Mouse (Mus musculus) neural tube, embryonic 11.5 days (tissue): ENCODE data around the gene 1700092M07Rik. TPM values are rescaled to one million over a fixed set of nuclear protein-coding genes. Genes with fewer than 3 reads are reported as not detected.
"Not testable (repeated sequence)": the region's sequence is repeated elsewhere in the genome, so short reads cannot be mapped to it uniquely, and the experiment has no call there.

Experiments used
- ATAC-seq: fragments of 200-750 bp; cut with Nextera tagmentation; 2 replicates; pipeline ENCODE4 v1.8.0; 2017; ENCODE audit warnings: moderate number of reproducible peaks, mild to moderate bottlenecking, moderate TSS enrichment, moderate library complexity; ENCODE audit not compliant: insufficient read depth, low FRiP score, low TSS enrichment
- DNase-seq: peaks from one replicate; pipeline ENCODE4 v3.0.0-alpha.2; 2015; ENCODE audit warnings: low spot score
- H3K27ac ChIP-seq: fragments of 300-500 bp; sonication (generic); 2 replicates; pipeline ENCODE4 v1.5.1; 2014; ENCODE audit warnings: low read depth, mild to moderate bottlenecking, low read length
- H3K27me3 ChIP-seq: fragments of 300-500 bp; sonication (generic); 2 replicates; pipeline ENCODE4 v1.6.1; 2014; ENCODE audit warnings: mild to moderate bottlenecking, low read length, mixed read lengths; ENCODE audit not compliant: control insufficient read depth, insufficient read depth
- H3K36me3 ChIP-seq: fragments of 300-500 bp; sonication (generic); 2 replicates; pipeline ENCODE4 v1.6.1; 2014; ENCODE audit warnings: mild to moderate bottlenecking, low read length, moderate library complexity, mixed read lengths; ENCODE audit not compliant: control insufficient read depth, insufficient read depth
- H3K4me1 ChIP-seq: fragments of 300-500 bp; sonication (generic); 2 replicates; pipeline ENCODE4 v1.6.1; 2014; ENCODE audit warnings: low read length, mixed read lengths; ENCODE audit not compliant: control insufficient read depth, insufficient read depth
- H3K4me2 ChIP-seq: fragments of 300-500 bp; sonication (generic); 2 replicates; pipeline ENCODE4 v1.6.1; 2014; ENCODE audit warnings: low read depth, mild to moderate bottlenecking, moderate library complexity
- H3K4me3 ChIP-seq: fragments of 300-500 bp; sonication (generic); 2 replicates; pipeline ENCODE4 v1.5.1; 2014; ENCODE audit warnings: low read depth, low read length
- H3K9ac ChIP-seq: fragments of 300-500 bp; sonication (generic); 2 replicates; pipeline ENCODE4 v1.6.1; 2014; ENCODE audit warnings: mild to moderate bottlenecking, low read length
- H3K9me3 ChIP-seq: fragments of 300-500 bp; sonication (generic); 2 replicates; pipeline ENCODE4 v1.6.1; 2016; ENCODE audit warnings: low read length; ENCODE audit not compliant: control insufficient read depth
- WGBS: fragments of 180-500 bp; shearing (Covaris S2); extraction: QIAGEN DNeasy Blood & Tissue Kit; methylation state at CpG from one replicate; pipeline ENCODE4 v1.1.7; 2014; 5-methylcytosine and 5-hydroxymethylcytosine counted together
- polyA plus RNA-seq: library from polyadenylated mRNA; unstranded; fragments of >200 nt; fragmentation: Nextera tagmentation; extraction: Ambion mirVana; gene quantifications from 2 replicates; pipeline ENCODE4 v1.2.1, GENCODE M21; 2014

1700092M07Rik gene
- polyA plus RNA-seq, 1 experiment from 2014 or later = 2.1 TPM

DNA sequence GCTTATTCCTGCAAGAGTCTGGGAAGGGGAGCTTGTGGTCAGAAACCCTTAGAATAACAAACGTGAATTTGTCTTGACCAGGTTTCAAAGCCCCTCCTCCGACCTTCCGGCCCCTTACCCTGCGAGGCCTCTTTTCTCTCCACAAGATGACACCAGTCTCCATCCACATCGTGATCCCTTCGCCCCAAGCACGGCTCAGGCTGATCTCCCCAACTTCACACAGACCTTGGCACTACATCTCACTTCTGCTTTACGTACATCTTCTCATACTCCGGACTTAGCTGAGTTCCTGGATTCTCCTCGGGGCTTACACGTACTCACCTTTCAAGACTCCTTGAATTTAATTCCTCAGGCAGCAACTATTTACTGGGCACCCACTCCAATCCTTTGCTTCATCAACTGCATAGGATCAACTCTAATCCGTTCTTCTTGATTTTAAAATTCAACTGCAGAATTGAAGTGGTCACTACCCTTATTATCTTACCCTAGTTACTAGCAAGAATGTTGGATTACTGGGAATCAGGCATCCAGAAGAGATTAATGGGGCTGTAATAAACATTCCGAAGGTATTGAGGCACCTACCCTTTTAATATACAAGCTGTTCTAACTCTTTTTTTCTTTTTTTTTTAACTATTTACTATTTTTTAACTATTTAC is 26.4 kb upstream of the 1700092M07Rik start:
- Histone ChIP-seq H3K4me3 (peak overlapping the region; percentile 91), H3K9me3 (no peaks in the 10 kb centered on the region), H3K27ac (peak overlapping the region; percentile 88; the same call in 1 of the 2 replicates), H3K9ac (peak overlapping the region; percentile 94), H3K36me3 (peaks cover 6% of the 10 kb centered on the region; the same call in 1 of the 2 replicates), H3K27me3 (no peaks in the 10 kb centered on the region), H3K4me1 (peaks cover 15% of the 10 kb centered on the region), H3K4me2 (peak overlapping the region; percentile 74)
- WGBS = 7% methylated on average over 13 of the region's 13 CpGs
- ATAC-seq (peak; percentile 33; the same call in 1 of the 2 replicates), DNase-seq (no peak)

GRCm38 (mm10) chr19:8714653-8715481 is 25.7 kb upstream of the 1700092M07Rik start:
- Histone ChIP-seq H3K27me3 (no peaks in the 10 kb centered on the region), H3K9me3 (no peaks in the 10 kb centered on the region), H3K4me2 (no peak overlapping the region), H3K4me1 (peaks cover 15% of the 10 kb centered on the region), H3K9ac (no peak overlapping the region), H3K4me3 (no peak overlapping the region), H3K27ac (no peak overlapping the region), H3K36me3 (0 out of 2 replicates have a peak, but pooled peaks cover 2% of the 10 kb centered on the region)
- DNase-seq = no peak
- no peak for ATAC-seq
- 80% methylated on average over 10 of the region's 10 CpGs for WGBS

- Histone ChIP-seq H3K27ac (no peak overlapping the region), H3K27me3 (no peaks in the 10 kb centered on the region), H3K4me1 (peaks cover 15% of the 10 kb centered on the region), H3K4me2 (no peak overlapping the region), H3K9ac (no peak overlapping the region), H3K9me3 (no peaks in the 10 kb centered on the region), H3K4me3 (no peak overlapping the region), H3K36me3 (0 out of 2 replicates have a peak, but pooled peaks cover 2% of the 10 kb centered on the region)
- WGBS = 57% methylated on average over 10 of the region's 10 CpGs
- DNase-seq (no peak), ATAC-seq (no peak)
Observed at GRCm38 (mm10) chr19:8715868-8716766, 24.4 kb upstream of the 1700092M07Rik start.

GRCm38 (mm10) chr19:8716767-8717475 is 23.6 kb upstream of the 1700092M07Rik start:
- DNase-seq (no peak), ATAC-seq (no peak)
- 69% methylated on average over 8 of the region's 10 CpGs for WGBS
- Histone ChIP-seq H3K4me3 (no peak overlapping the region), H3K27me3 (no peaks in the 10 kb centered on the region), H3K36me3 (no peaks in the 10 kb centered on the region), H3K4me2 (no peak overlapping the region), H3K27ac (no peak overlapping the region), H3K4me1 (peaks cover 10% of the 10 kb centered on the region), H3K9me3 (no peaks in the 10 kb centered on the region), H3K9ac (no peak overlapping the region)

DNA sequence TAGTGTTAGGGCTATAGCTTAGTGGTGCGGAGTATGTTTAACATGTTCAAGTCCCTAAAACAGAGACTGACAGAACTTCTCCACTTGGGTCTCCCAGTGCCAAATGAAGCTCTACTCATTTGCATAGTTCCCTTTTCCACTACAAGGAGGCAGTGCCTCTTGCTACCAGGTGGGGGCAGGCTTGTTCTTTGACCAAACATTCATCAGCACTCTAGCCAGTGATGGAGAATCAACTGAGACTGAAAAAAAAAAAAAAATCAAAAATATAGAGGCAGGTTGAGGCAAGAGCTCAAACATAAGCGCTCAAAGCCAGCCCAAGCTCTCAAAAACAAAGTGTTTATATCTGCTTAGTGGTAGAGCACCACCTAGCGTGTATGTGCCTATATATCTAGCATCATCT is 22.2 kb upstream of the 1700092M07Rik start:
- peaks cover 12% of the 10 kb centered on the region; the same call in 1 of the 2 replicates for H3K4me1 ChIP-seq
- no peak overlapping the region for H3K4me2 ChIP-seq
- H3K27ac ChIP-seq = no peak overlapping the region
- H3K27me3 ChIP-seq = no peaks in the 10 kb centered on the region
- 79% methylated on average over 3 of the region's 3 CpGs for WGBS
- ATAC-seq (no peak), DNase-seq (peak; percentile 42)
- H3K9ac ChIP-seq = no peak overlapping the region
- no peaks in the 10 kb centered on the region for H3K9me3 ChIP-seq
- H3K4me3 ChIP-seq = no peak overlapping the region
- no peaks in the 10 kb centered on the region for H3K36me3 ChIP-seq

GRCm38 (mm10) chr19:8719037-8719436 is 21.5 kb upstream of the 1700092M07Rik start:
- ATAC-seq, H3K9me3 ChIP-seq, H3K9ac ChIP-seq, H3K4me3 ChIP-seq, DNase-seq, H3K27me3 ChIP-seq, H3K36me3 ChIP-seq, H3K27ac ChIP-seq, H3K4me2 ChIP-seq: not testable (repeated sequence)
- H3K4me1 ChIP-seq = peaks cover 10% of the 10 kb centered on the region; the same call in 1 of the 2 replicates

GRCm38 (mm10) chr19:8721378-8721777 is 19.1 kb upstream of the 1700092M07Rik start:
- Histone ChIP-seq H3K36me3 (peaks cover 6% of the 10 kb centered on the region), H3K27me3 (no peaks in the 10 kb centered on the region), H3K9ac (no peak overlapping the region), H3K4me1 (peaks cover 19% of the 10 kb centered on the region), H3K9me3 (no peaks in the 10 kb centered on the region), H3K27ac (no peak overlapping the region), H3K4me2 (no peak overlapping the region), H3K4me3 (no peak overlapping the region)
- no peak for DNase-seq
- WGBS = 88% methylated on average over 1 of the region's 1 CpGs
- no peak for ATAC-seq

- ATAC-seq = no peak
- Histone ChIP-seq H3K9ac (peak overlapping the region; percentile 96), H3K4me2 (peak overlapping the region; percentile 82), H3K9me3 (no peaks in the 10 kb centered on the region), H3K36me3 (peaks cover 6% of the 10 kb centered on the region), H3K4me1 (peaks cover 19% of the 10 kb centered on the region), H3K27me3 (no peaks in the 10 kb centered on the region), H3K4me3 (peak overlapping the region; percentile 88), H3K27ac (no peak overlapping the region)
- DNase-seq = no peak
- WGBS = 64% methylated on average over 4 of the region's 4 CpGs
Observed at GRCm38 (mm10) chr19:8722021-8722420, 18.5 kb upstream of the 1700092M07Rik start.
